ENCODE assay signal across 19 mouse cellular contexts in the genomic region with DNA sequence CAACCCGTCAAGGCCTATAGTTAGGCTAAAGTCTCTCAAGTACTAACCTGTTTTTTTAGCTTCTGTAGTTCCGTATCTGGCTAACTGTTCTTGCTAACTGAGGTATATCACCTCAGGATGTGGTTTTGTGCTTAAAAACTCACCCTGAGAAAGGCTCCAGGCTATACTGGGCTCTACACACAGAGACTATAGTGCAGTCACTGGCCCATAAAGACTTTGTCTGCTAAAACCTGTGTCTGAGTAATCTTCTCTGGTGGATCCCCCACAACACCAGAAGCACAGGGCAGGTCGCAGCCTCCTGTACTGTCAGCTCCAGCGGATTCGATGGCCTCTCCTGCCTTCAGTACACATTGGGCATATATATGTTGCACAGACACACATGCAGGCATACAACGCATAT. TPM values are rescaled to one million over a fixed set of nuclear protein-coding genes. Genes with fewer than 3 reads are reported as not detected.
DNase-seq lines count a peak whose midpoint lies in the region; ATAC-seq and TF ChIP-seq lines count a peak whose summit lies in the region.
"Had no signal": no experiment of that assay in that cellular context is flagged by ENCODE, and none has a peak within 500 bp of the region (broad histone marks: within the 10 kb centered on the region; RNA-seq: fewer than 3 reads in every experiment).

No protein-coding gene starts in this region.

- no peaks in the 10 kb centered on the region for H3K27me3 ChIP-seq in liver, embryonic 13.5 days
- H3K27me3 ChIP-seq: forebrain, embryonic 12.5 days; heart, embryonic 12.5 days; hindbrain, embryonic 15.5 days; limb, embryonic 12.5 days; Patski had no signal

- WGBS in liver, embryonic 13.5 days (ENCODE audit: insufficient replicate concordance) = 81% methylated on average over 6 of the region's 6 CpGs

- peak overlapping the region; percentile 28; the same call in 1 of the 2 replicates for H3K27ac ChIP-seq in gastrocnemius, adult 2 months
- H3K27ac ChIP-seq in liver, embryonic 13.5 days = peak overlapping the region; percentile 100
- H3K27ac ChIP-seq: forebrain, embryonic 12.5 days; hindbrain, embryonic 15.5 days; limb, embryonic 12.5 days had no signal

- H3K4me2 ChIP-seq in liver, embryonic 13.5 days = no peak overlapping the region
- H3K4me2 ChIP-seq: forebrain, embryonic 12.5 days; heart, embryonic 12.5 days; hindbrain, embryonic 15.5 days; limb, embryonic 12.5 days; lung, embryonic 14.5 days; midbrain, embryonic 11.5 days had no signal

- H3K4me3 ChIP-seq in gastrocnemius, adult 2 months = no peak overlapping the region
- H3K4me3 ChIP-seq in liver, embryonic 13.5 days (replicated peaks) = no peak overlapping the region
- H3K4me3 ChIP-seq: forebrain, embryonic 12.5 days; heart, embryonic 12.5 days; hindbrain, embryonic 15.5 days; limb, embryonic 12.5 days had no signal

- peaks cover 77% of the 10 kb centered on the region for H3K4me1 ChIP-seq in liver, embryonic 13.5 days (replicated peaks)

- H3K9me3 ChIP-seq in liver, embryonic 13.5 days (replicated peaks) = no peaks in the 10 kb centered on the region
- H3K9me3 ChIP-seq: forebrain, embryonic 12.5 days; heart, embryonic 12.5 days; hindbrain, embryonic 15.5 days; limb, embryonic 12.5 days had no signal

- intact Hi-C loops in gastrocnemius, adult 2 months (cut with DNase I) = no loop called here
- intact Hi-C loops in heart, postnatal 36 days (cut with DNase I) = no loop called here

- no peak for TF ChIP-seq CTCF in gastrocnemius, adult 2 months (IDR thresholded peaks at IDR 0.05)

- DNase-seq in gastrocnemius, adult 2 months = no peak
- DNase-seq in gastrocnemius, adult 8-10 months (ENCODE audit: low spot score in 2 of 2) = no peak
- no peak for DNase-seq in liver, embryonic 13.5 days
- peak; percentile 61 for DNase-seq in thymus, postnatal 25 days
- DNase-seq in cerebellum, adult 9-11 months = no peak
- no peak for DNase-seq in heart, postnatal 36 days
- no peak for DNase-seq in layer of hippocampus, postnatal 10 days (ENCODE audit: low spot score in 2 of 2)
- DNase-seq: cerebellum, postnatal 14 days; kidney, adult 11 months; kidney, postnatal 25 days; lung, embryonic 14.5 days; lung, postnatal 4 days had no signal

- no peak overlapping the region for H3K9ac ChIP-seq in liver, embryonic 13.5 days
- H3K9ac ChIP-seq: forebrain, embryonic 12.5 days; heart, embryonic 12.5 days; hindbrain, embryonic 15.5 days; limb, embryonic 12.5 days; lung, embryonic 14.5 days had no signal

- ATAC-seq in CD4-positive, CD25-positive, alpha-beta regulatory T cell, adult 4 months = peak; percentile 53
- no peak for ATAC-seq in liver, embryonic 13.5 days (ENCODE audit: low read depth)
- ATAC-seq: Patski had no signal

- H3K36me3 ChIP-seq in liver, embryonic 13.5 days = peaks cover 35% of the 10 kb centered on the region

RNA-seq across cellular contexts. Expression of a gene that starts 4.1 kb away (rescaled TPM):
- total RNA-seq in gastrocnemius, adult 2 months (2021) = 100 to 1,000 TPM; 253 TPM
- 100 to 1,000 TPM; 226 to 292 (median 253) TPM for total RNA-seq in gastrocnemius, adult 8-10 months (2022)
- 10 to 100 TPM; 37.3 to 51.7 TPM for polyA plus RNA-seq in CD4-positive, CD25-positive, alpha-beta regulatory T cell, adult 4 months (2017; shearing (Covaris generic))
- polyA plus RNA-seq in liver, embryonic 13.5 days (2015; fragmentation: Nextera tagmentation; extraction: Ambion mirVana) = 71.4 and 73.8 TPM in 2 replicates
- total RNA-seq in heart, postnatal 36 days (2021) = 100 to 1,000 TPM; 223 to 233 TPM
- total RNA-seq in layer of hippocampus, postnatal 10 days (2021) = 10 to 100 TPM; 48.5 to 53.2 TPM

RNA-seq across cellular contexts. Expression of a gene that starts 19.8 kb away (rescaled TPM):
- total RNA-seq in gastrocnemius, adult 2 months (2021) = 1 to 10 TPM; 4.9 to 5.5 TPM
- 1 to 10 TPM; 2.6 to 3.6 (median 3.4) TPM for total RNA-seq in gastrocnemius, adult 8-10 months (2022)
- 100 to 1,000 TPM; 265 to 359 TPM for polyA plus RNA-seq in CD4-positive, CD25-positive, alpha-beta regulatory T cell, adult 4 months (2017; shearing (Covaris generic))
- 31.6 and 38.5 TPM in 2 replicates for polyA plus RNA-seq in liver, embryonic 13.5 days (2015; fragmentation: Nextera tagmentation; extraction: Ambion mirVana)
- total RNA-seq in heart, postnatal 36 days (2021) = 1 to 10 TPM; 5.3 to 6.7 TPM
- total RNA-seq in layer of hippocampus, postnatal 10 days (2021) = 10 to 100 TPM; 21.2 to 22.5 TPM

RNA-seq across cellular contexts. Expression of a gene that starts 20.0 kb away (rescaled TPM):
- 1 to 10 TPM; 2.6 to 3.0 TPM for total RNA-seq in gastrocnemius, adult 2 months (2021)
- 1 to 10 TPM; 1.0 to 3.1 (median 2.7) TPM for total RNA-seq in gastrocnemius, adult 8-10 months (2022)
- polyA plus RNA-seq in CD4-positive, CD25-positive, alpha-beta regulatory T cell, adult 4 months (2017; shearing (Covaris generic)) = 100 to 1,000 TPM in 1 of 2 experiments, 10 to 100 TPM in 1; 89.2 to 116 TPM
- 6.1 and 7.5 TPM in 2 replicates for polyA plus RNA-seq in liver, embryonic 13.5 days (2015; fragmentation: Nextera tagmentation; extraction: Ambion mirVana)
- total RNA-seq in heart, postnatal 36 days (2021) = 1 to 10 TPM; 2.5 to 2.9 TPM
- 10 to 100 TPM; 51.0 to 69.9 TPM for total RNA-seq in layer of hippocampus, postnatal 10 days (2021)

RNA-seq across cellular contexts. Expression of a gene that starts 25.1 kb away (rescaled TPM):
- 10 to 100 TPM; 34.7 to 40.0 TPM for total RNA-seq in gastrocnemius, adult 2 months (2021)
- 10 to 100 TPM; 36.7 to 40.7 (median 39.7) TPM for total RNA-seq in gastrocnemius, adult 8-10 months (2022)
- 1 to 10 TPM; 7.2 to 7.3 TPM for polyA plus RNA-seq in CD4-positive, CD25-positive, alpha-beta regulatory T cell, adult 4 months (2017; shearing (Covaris generic))
- polyA plus RNA-seq in liver, embryonic 13.5 days (2015; fragmentation: Nextera tagmentation; extraction: Ambion mirVana) = 11.5 and 12.7 TPM in 2 replicates
- total RNA-seq in heart, postnatal 36 days (2021) = 10 to 100 TPM; 45.5 to 46.8 TPM
- 10 to 100 TPM; 84.4 to 90.6 TPM for total RNA-seq in layer of hippocampus, postnatal 10 days (2021)

RNA-seq across cellular contexts. Expression of a gene that starts 59.4 kb away (rescaled TPM):
- total RNA-seq in gastrocnemius, adult 2 months (2021) = 100 to 1,000 TPM; 101 to 105 TPM
- total RNA-seq in gastrocnemius, adult 8-10 months (2022) = 100 to 1,000 TPM; 124 to 147 (median 144) TPM
- 10 to 100 TPM in 1 of 2 experiments, 1 to 10 TPM in 1; 6.9 to 12.8 TPM for polyA plus RNA-seq in CD4-positive, CD25-positive, alpha-beta regulatory T cell, adult 4 months (2017; shearing (Covaris generic))
- polyA plus RNA-seq in liver, embryonic 13.5 days (2015; fragmentation: Nextera tagmentation; extraction: Ambion mirVana) = 46.0 and 51.1 TPM in 2 replicates
- total RNA-seq in heart, postnatal 36 days (2021) = 100 to 1,000 TPM; 111 to 119 TPM
- 100 to 1,000 TPM; 146 to 157 TPM for total RNA-seq in layer of hippocampus, postnatal 10 days (2021)

Comparison
In these comparisons a context has a peak if more than half of its experiments do, and no peak if none do; other contexts are left out.
1. RNA of a gene that starts 4.1 kb away (total RNA-seq): 226 to 292 TPM in gastrocnemius, adult 8-10 months, 253 TPM in gastrocnemius, adult 2 months and 223 to 233 TPM in heart, postnatal 36 days; 48.5 to 53.2 TPM in layer of hippocampus, postnatal 10 days; every median in the first group is over 4 times any median in the second.
2. RNA of a gene that starts 20.0 kb away (total RNA-seq): 51.0 to 69.9 TPM in layer of hippocampus, postnatal 10 days; 1.0 to 3.1 TPM in gastrocnemius, adult 8-10 months, 2.6 to 3.0 TPM in gastrocnemius, adult 2 months and 2.5 to 2.9 TPM in heart, postnatal 36 days; every median in the first group is over 10 times any median in the second.